Mouse (Mus musculus) heart, postnatal 4 days (tissue): ENCODE data around the gene Slc16a5. TPM values are rescaled to one million over a fixed set of nuclear protein-coding genes. Genes with fewer than 3 reads are reported as not detected.
"Not testable (repeated sequence)": the region's sequence is repeated elsewhere in the genome, so short reads cannot be mapped to it uniquely, and the experiment has no call there.

ENCODE experiments used
- DNase-seq: peaks from one replicate; pipeline ENCODE4 v3.0.0; 2021
- total RNA-seq, 2 experiments: library from RNA; stranded (reverse); gene quantifications; 2 replicates each; pipeline ENCODE4 v1.2.3; 2021

Slc16a5 gene
- total RNA-seq, 2 experiments from 2014 or later: 0.29 TPM; not detected in 1

GRCm38 (mm10) chr11:115483278-115483677, 21.0 kb downstream of the Slc16a5 start:
- no peak for DNase-seq

GRCm38 (mm10) chr11:115483726-115484125, 21.5 kb downstream of the Slc16a5 start:
- peak; percentile 81 for DNase-seq

- DNase-seq: no peak
These were observed 22.9 kb downstream of the Slc16a5 start for GRCm38 (mm10) chr11:115485155-115485554.

- DNase-seq: no peak
These were observed 26.4 kb downstream of the Slc16a5 start for GRCm38 (mm10) chr11:115488551-115489104.

GRCm38 (mm10) chr11:115490441-115491355, 28.4 kb downstream of the Slc16a5 start:
- no peak for DNase-seq

- peak; percentile 79 for DNase-seq
These were observed 29.2 kb downstream of the Slc16a5 start, which contains the start of gene Nt5c for GRCm38 (mm10) chr11:115491356-115492083. TSS of gene Nt5c (minus strand) at chr11:115491862.

GRCm38 (mm10) chr11:115492387-115492786, 30.1 kb downstream of the Slc16a5 start:
- no peak for DNase-seq

- not testable (repeated sequence) for DNase-seq
These were observed 34.3 kb downstream of the Slc16a5 start for GRCm38 (mm10) chr11:115496559-115496958.

- no peak for DNase-seq
These were observed 40.4 kb downstream of the Slc16a5 start for GRCm38 (mm10) chr11:115502636-115503035.

GRCm38 (mm10) chr11:115506586-115506985, 44.3 kb downstream of the Slc16a5 start:
- DNase-seq: no peak

- no peak for DNase-seq
These were observed 45.8 kb downstream of the Slc16a5 start for GRCm38 (mm10) chr11:115508061-115508460.

GRCm38 (mm10) chr11:115509773-115510506, 47.7 kb downstream of the Slc16a5 start:
- DNase-seq: peak; percentile 32

- DNase-seq: no peak
These were observed 48.2 kb downstream of the Slc16a5 start for GRCm38 (mm10) chr11:115510507-115510888.

- no peak for DNase-seq
These were observed 48.8 kb downstream of the Slc16a5 start for GRCm38 (mm10) chr11:115511121-115511520.

- no peak for DNase-seq
These were observed 49.7 kb downstream of the Slc16a5 start for GRCm38 (mm10) chr11:115512004-115512403.

- DNase-seq: peak; percentile 39
These were observed 50.3 kb downstream of the Slc16a5 start for GRCm38 (mm10) chr11:115512407-115513183.

- DNase-seq: peak; percentile 55
These were observed 51.3 kb downstream of the Slc16a5 start for GRCm38 (mm10) chr11:115513271-115514237.

- DNase-seq: peak; percentile 97
These were observed 52.0 kb downstream of the Slc16a5 start, which contains the start of gene Jpt1 for GRCm38 (mm10) chr11:115514238-115514663. TSS of gene Jpt1 (minus strand) at chr11:115514387.

GRCm38 (mm10) chr11:115515021-115515420, 52.7 kb downstream of the Slc16a5 start:
- DNase-seq: no peak

GRCm38 (mm10) chr11:115516942-115517341, 54.7 kb downstream of the Slc16a5 start:
- DNase-seq: no peak
